Mouse (Mus musculus): ENCODE measurements around the gene Hist1h4f.
A peak's percentile ranks its signal among the peaks of the same experiment; 100 is the strongest.
"Not testable (repeated sequence)": the region's sequence is repeated elsewhere in the genome, so short reads cannot be mapped to it uniquely, and the experiment has no call there.

The Hist1h4f gene

DNA sequence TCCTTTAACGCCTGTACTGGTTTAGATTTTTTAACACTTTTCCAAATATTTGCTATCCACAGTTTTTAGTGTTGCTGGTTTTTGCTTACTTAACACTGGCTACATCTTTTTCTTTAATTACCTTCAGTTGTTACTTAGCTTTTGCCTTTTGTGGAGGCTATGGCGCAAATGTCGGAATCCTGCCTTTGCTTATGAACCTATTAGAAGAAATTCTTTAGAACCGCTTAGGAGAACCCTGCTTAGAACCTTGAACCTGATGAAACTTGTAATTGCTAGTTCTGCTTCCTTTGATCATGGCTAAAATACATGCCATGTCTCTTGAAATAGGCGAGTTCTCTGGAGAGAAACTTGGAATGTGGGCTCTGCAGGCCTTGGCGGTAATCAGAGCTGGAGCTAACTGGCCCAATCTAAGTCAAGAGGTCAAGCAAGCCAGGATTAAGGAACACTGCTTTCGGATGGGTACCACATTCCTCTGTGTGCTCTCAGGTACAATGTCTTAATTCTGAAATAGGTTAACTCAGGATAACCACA is 25.0 kb upstream of the Hist1h4f start:
- peak; percentile 38 to 50 for DNase-seq (ENCODE audit: low spot score in 2 of 2)

DNA sequence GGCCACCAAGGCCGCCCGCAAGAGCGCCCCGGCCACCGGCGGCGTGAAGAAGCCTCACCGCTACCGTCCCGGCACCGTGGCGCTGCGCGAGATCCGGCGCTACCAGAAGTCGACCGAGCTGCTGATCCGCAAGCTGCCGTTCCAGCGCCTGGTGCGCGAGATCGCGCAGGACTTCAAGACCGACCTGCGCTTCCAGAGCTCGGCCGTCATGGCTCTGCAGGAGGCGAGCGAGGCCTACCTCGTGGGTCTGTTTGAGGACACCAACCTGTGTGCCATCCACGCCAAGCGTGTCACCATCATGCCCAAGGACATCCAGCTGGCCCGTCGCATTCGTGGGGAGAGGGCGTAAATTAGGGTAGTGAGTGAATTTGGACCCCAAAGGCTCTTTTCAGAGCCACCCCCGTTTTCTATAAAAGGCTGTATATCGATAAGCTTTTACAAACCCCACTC is 24.4 kb upstream of the Hist1h4f start:
- DNase-seq (ENCODE audit: low spot score in 2 of 2): peak; percentile 53 to 67

DNA sequence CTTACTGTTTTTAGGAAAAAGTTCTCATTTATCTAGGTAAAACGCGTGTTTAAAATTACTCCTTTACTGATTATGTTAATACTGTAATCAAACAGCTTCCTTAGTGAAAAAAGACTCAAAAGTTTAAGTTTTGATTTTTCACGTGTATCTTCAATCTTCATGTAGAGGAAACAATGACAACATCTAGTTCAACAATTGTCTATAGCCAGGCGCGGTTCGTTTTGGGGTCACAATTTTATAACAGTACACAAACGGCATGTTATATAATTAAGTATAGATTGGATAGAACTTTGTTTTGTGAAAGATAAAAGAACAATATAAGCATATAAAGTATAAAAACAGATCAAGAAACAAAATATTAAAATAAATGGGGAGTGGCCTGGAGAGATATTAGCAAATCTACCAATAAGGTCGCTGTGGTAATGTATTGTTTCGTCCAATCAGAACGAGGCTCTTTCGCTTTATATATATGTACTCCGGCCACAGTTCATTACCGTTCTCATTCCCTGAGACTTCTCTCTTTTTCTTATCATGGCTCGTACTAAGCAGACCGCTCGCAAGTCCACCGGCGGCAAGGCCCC is 23.9 kb upstream of the Hist1h4f start, which contains the start of gene Hist1h3d:
TSS of gene Hist1h3d (plus strand) at position 493 of the 581 bp plus-strand sequence.
- peak; percentile 68 to 82 for DNase-seq (ENCODE audit: low spot score in 2 of 2)

DNA sequence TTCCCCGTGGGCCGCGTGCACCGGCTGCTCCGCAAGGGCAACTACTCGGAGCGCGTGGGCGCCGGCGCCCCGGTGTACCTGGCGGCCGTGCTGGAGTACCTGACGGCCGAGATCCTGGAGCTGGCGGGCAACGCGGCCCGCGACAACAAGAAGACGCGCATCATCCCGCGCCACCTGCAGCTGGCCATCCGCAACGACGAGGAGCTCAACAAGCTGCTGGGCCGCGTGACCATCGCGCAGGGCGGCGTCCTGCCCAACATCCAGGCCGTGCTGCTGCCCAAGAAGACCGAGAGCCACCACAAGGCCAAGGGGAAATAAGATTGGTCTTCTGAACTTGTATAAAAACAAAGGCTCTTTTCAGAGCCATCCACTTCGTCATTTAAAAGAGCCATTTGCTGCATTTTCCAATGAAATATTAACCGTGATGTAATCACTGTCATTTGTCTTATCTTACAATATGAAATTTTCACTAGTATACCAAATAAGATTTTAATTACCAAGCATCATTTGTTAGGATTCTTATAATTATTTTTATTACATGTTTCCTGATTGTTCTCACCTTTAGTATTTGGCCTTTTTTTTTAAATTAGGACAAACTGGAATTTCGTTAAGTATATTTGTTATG is 23.2 kb upstream of the Hist1h4f start:
- DNase-seq (ENCODE audit: low spot score in 2 of 2): not testable (repeated sequence)

DNA sequence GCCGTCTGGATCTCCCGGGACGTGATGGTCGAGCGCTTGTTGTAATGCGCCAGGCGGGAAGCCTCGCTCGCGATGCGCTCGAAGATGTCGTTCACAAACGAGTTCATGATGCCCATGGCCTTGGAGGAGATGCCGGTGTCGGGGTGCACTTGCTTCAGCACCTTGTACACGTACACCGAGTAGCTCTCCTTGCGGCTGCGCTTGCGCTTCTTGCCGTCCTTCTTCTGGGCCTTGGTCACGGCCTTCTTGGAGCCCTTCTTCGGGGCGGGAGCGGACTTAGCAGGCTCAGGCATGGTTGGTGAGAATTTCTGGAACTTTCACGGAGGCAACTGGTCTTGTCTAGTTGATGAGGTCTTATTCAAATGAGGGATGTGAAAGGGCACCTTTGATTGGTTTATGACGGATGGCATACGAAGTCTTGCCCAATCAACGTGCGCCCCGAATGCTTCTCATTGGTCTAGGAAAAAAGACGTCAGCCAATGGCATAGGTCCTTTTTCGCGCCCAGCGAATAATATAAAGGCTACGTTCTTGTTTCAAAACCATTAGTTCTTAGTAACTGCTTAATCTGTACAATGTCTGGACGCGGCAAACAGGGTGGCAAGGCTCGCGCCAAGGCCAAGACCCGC is 22.6 kb upstream of the Hist1h4f start, which contains the start of the genes Hist1h2bf and Hist1h2ad:
TSS of gene Hist1h2bf (minus strand) at position 299 of the 627 bp plus-strand sequence.
TSS of gene Hist1h2ad (plus strand) at position 484 of the 627 bp plus-strand sequence.
- DNase-seq (ENCODE audit: low spot score in 2 of 2): peak; percentile 91

DNA sequence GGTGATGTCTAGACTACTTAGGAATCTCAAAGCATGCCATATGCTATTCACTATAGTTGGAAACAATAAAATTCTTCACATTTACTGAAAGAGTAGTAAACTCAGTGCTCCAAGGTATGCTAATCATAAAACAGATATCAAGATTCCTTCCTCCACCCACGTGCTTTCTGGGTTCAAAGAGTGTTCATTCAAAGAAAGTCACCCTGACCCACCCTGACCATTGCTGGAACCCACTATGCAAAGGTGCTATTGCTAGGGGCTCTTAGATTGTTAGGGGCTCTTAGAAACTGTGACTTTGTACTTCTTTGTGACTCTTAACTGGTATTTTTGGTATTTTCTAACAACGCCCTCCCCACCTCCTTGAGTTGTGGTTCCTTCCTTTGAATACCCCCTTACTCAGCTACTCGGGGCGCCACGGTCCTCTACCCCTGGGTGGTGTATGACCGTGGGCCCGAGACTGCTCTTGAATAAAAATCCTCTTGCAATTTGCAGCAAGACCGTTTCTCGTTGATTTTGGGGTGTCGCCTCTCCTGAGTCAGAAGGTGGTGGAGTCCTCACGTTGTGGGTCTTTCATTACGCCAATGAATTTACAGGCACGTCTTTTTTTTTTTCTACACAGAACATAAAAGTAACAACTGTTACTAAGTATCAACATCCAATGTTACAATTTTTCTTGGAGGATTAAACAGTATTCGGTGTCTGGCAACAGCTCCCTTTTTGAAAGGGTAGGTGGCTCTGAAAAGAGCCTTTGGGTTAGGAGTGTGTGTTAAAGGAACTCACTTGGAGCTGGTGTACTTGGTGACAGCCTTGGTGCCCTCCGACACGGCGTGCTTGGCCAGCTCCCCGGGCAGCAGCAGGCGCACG is 21.8 kb upstream of the Hist1h4f start:
- peak; percentile 61 to 65 for DNase-seq (ENCODE audit: low spot score in 2 of 2)

DNA sequence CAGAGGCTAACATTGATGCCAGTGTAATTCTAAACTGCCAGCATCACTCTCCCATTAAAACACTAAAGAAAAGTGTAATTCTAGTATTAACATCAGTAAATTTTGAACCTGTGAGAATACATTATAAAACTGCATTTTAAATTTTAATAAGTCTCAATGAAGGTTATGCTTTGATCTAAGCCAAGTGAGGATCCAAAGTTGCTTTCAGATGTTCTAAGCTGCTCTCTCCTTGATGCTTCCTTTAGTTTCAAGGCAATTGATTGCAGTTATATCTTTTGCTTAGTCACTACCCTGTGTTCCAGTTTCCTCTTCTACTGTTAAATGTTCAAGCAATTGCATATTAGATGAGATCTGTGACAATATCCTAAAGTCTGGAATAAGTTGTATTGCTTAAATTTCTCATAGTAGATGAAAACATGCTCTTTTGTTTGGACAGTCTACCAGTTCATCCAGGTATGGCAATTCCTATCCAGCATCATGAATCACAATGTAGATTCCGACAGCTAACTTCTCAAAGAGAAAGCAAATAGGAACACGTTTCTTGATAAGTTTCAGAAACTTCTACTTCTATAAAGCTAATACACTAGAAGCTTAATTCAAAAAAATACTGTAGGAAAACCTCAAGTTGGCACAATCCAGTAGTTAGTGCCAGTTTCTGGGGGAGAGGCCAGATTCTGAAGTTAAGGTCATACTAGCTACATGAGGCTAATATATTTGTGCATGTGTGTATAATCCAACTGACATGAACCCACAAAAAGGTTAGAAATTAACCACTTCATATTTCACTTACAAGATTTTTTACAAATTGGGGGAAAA is 21.0 kb upstream of the Hist1h4f start:
- no peak for DNase-seq (ENCODE audit: low spot score in 2 of 2)

DNA sequence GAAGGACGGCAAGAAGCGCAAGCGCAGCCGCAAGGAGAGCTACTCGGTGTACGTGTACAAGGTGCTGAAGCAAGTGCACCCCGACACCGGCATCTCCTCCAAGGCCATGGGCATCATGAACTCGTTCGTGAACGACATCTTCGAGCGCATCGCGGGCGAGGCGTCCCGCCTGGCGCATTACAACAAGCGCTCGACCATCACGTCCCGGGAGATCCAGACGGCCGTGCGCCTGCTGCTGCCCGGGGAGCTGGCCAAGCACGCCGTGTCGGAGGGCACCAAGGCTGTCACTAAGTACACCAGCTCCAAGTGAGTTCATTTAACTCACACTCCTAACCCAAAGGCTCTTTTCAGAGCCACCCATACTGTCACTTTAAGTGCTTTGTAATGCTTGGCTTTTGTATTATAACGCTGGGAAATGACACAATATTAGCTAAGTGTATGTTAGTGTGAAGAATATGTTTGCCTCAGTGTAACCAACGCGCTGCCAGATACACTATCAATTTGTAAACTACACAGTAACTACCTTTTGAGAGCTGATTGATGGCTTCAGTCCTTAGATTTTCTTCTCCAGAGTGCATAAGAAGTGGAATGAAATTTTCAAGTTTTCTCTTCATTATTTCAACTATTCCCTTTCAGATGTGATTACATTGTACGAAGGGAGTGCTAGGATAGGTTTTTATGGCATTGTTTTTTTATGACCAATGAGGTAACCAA is 20.2 kb upstream of the Hist1h4f start:
- DNase-seq (ENCODE audit: low spot score in 2 of 2): peak in 1 of 2 experiments; percentile 60

DNA sequence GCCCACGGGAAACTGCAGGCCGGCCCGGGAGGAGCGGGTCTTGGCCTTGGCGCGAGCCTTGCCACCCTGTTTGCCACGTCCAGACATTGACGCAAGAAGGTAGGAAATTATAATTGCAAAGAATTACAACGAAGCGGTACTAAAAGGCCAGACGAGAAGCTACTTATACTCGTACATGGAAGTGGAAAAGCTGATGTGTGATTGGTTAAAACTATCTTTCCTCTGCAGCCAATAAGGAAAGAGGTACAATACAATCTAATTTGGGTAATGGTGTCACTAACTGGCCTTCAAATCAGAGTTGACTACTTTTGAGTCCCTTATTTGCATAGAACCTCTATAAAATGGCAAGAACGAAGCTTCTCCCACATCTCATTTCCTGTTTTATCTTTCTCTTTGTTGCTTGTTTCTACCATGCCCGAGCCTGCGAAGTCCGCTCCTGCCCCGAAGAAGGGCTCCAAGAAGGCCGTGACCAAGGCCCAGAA is 19.6 kb upstream of the Hist1h4f start, which contains the start of the genes Hist1h2ae and Hist1h2bg:
TSS of gene Hist1h2ae (minus strand) at position 199 of the 482 bp plus-strand sequence.
TSS of gene Hist1h2bg (plus strand) at position 375 of the 482 bp plus-strand sequence.
- peak; percentile 79 to 91 for DNase-seq (ENCODE audit: low spot score in 2 of 2)

DNA sequence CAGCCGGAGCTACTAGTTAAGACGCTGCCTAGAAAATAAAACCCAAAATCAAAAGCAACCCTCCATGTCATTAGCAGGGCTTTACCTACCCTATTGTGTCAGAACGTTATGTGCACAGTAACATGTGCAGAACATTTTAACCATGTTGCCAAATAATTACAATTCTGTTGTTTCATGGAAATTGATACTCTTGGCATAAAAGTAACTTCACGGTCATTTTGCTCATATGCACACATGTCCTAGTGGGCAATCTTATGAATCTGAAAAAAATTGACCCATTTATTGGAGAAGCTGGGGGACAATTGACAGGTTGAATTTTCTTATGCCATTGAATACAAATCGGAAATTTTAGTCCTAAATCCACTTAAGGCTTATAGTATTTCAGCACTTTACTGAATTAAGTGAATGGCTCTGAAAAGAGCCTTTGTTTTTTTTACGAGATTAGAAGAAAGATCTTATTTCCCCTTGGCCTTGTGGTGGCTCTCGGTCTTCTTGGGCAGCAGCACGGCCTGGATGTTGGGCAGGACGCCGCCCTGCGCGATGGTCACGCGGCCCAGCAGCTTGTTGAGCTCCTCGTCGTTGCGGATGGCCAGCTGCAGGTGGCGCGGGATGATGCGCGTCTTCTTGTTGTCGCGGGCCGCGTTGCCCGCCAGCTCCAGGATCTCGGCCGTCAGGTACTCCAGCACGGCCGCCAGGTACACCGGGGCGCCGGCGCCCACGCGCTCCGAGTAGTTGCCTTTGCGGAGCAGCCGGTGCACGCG is 19.0 kb upstream of the Hist1h4f start:
- not testable (repeated sequence) for DNase-seq (ENCODE audit: low spot score in 2 of 2)

DNA sequence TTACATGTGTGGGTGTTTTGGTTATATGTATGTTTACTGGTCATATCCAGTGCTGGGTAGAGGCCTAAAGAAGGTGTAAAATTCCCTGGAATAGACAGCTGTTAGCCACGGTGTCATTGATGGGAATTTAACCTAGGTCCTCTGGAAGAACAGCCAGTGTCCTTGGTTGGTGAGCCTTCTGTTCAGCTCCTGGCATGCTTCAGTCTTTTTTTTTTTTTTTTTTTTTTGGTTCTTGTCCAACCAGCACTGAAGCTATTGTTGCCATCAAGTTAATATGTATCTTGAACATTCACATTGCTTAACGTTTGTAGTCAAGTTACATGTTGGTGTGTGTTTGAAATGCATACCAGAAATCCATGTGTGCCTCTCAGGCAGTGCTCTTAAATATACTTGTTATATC is 13.0 kb upstream of the Hist1h4f start:
- no peak for DNase-seq (ENCODE audit: low spot score in 2 of 2)

DNA sequence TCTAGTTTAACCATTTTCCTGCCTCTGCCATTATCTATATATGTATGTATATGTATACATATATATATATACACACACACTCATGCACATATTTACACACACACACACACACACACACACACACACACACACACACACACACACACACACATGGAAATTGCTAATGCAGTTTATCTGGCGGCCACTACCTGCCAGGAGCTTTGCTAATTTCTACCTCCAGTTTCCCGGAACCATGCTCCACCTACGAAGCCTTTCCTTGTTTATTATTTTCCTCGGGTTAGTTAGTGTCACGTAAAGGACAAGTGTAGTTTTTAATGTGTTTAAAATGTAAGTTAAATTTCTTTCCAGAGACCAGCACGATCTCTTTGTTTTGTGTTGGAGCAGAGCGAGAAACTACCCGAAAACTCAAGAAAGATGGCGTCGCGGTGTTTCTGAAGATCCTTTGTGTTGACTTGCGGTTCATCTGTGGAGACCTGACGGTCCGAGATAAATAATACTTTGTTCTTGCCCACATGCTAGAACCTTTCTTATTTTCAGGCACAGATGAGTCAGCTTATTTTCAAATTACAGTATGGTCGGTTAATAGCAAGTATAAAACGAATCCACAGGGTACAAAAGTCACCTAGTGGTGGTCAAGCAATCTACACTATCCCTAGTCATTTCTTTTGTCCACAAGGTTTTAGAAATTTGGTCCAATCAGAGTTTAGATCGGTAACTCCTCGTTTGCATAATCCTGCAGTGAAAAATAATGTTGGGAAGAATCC is 11.4 kb upstream of the Hist1h4f start:
- peak; percentile 37 to 57 for DNase-seq (ENCODE audit: low spot score in 2 of 2)

DNA sequence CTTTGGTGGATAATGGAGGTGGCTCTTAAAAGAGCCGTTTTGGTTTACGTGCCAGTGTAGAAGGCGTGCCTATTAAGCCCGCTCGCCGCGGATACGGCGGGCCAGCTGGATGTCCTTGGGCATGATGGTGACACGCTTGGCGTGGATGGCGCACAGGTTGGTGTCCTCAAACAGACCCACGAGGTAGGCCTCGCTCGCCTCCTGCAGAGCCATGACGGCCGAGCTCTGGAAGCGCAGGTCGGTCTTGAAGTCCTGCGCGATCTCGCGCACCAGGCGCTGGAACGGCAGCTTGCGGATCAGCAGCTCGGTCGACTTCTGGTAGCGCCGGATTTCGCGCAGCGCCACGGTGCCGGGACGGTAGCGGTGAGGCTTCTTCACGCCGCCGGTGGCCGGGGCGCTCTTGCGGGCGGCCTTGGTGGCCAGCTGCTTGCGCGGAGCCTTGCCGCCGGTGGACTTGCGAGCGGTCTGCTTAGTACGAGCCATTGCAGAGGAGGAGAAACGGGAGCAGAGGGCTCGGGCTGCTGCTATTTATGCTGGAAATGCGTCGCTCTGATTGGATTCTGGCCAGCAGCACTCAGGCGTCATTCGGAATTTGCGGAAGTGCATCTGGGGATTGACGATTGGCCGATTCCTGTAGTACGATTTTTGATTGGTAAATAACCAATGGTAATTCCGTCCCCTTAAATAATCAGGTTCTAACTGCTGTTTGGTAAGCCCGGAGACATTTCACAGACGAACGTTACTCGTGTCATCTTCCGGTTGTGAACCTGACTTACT is 10.6 kb upstream of the Hist1h4f start, which contains the start of gene Hist1h3e:
TSS of gene Hist1h3e (minus strand) at position 487 of the 777 bp plus-strand sequence.
- peak; percentile 95 to 98 for DNase-seq (ENCODE audit: low spot score in 2 of 2)

DNA sequence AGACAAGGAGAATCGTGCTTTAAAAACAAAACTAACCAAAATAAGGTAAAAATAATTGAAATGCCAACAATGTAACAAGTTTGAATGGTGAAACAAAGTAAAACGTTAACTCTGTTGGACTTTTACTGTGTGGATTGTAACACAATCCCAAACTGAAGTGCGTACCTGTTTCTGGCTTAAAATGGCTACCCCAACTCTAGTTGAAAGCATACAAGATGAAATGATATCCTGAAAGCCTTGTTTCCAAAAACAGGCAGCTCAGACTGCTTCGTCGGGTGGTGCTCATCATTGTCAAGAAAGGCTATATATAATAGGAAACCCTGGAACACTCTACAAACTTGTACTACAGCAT is 10.1 kb upstream of the Hist1h4f start:
- DNase-seq (ENCODE audit: low spot score in 2 of 2): not testable (repeated sequence)

DNA sequence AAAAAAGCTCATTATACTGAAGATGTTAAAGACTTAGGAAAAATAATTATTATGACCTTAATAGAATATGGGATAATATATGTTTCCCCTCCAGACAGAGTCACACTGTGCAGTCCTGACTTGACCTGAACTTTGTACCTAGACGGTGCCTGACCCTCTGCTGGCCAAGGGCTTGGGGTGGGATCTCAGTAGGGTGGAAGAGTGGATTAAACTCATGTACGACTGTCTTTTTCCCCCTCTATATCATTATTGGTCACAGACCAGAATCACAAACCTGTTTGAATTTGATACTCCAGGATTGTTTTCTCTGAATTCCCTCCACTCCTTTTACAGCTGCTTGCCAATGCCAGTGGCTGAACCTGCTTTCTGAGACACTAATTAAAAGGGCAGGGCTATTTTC is 9.3 kb upstream of the Hist1h4f start:
- not testable (repeated sequence) for DNase-seq (ENCODE audit: low spot score in 2 of 2)

DNA sequence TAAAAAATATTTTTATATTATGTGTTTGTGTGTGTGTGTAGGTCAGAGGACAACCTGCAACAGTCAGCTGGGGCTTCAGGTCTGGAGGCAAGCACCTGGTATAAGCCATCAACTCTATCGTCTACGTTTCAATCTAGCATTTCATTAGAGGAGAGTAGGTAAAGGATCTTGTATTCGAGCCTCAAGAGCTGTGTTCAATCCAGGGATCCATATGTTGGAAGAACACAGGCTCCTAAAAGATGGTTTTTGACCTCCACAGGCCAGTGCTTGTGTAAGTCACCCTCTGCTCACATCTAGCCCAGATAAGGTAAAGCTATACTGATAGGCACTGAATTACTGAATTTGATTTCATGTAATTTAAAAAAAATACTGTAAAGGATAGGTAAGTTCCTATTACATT is 5.5 kb upstream of the Hist1h4f start:
- DNase-seq (ENCODE audit: low spot score in 2 of 2): no peak

DNA sequence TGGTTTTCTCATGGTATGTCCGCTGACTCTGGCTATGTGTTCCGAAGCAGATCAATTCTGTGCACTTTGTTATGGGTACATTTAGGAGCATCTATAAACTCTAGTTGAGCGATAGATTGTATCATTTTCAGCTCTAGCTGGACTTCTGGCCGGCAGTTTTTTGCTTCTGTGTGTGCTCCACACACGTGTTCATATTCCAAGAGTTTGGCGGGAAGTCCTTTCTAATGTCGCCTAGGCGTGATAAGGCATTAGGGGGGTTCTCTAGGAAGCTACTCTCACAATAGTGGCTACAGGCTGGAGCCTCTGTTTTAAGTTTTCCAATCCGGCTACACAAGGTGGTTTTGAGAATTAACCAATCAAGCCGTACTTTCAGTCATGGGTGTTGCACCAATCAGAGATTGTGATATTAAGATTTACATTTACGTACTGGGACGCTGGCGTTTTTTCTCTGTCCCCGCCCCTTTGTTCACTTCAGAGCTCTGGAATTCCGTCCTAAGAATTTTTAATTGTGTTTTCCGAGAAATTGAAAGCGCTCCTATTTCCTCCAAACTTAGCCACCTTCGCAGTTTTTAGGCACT is 4.5 kb upstream of the Hist1h4f start:
- DNase-seq (ENCODE audit: low spot score in 2 of 2): peak; percentile 77 to 78
